Mouse (Mus musculus) stomach, embryonic 14.5 days (tissue): ENCODE results near the gene Dnase1l2. TPM values are rescaled to one million over a fixed set of nuclear protein-coding genes. Genes with fewer than 3 reads are reported as not detected.

Experiments used
- polyA plus RNA-seq: library from polyadenylated mRNA; unstranded; fragments of >200 nt; fragmentation: Nextera tagmentation; extraction: Ambion mirVana; gene quantifications from 2 replicates; pipeline ENCODE4 v1.2.1, GENCODE M21; 2014

Dnase1l2 gene
- polyA plus RNA-seq, 1 experiment from 2014 or later = 2.6 TPM

Other genes starting within 250 kb of the Dnase1l2 start
- 6.3 and 8.3 TPM in 2 replicates for gene Tbc1d24, start 237.5 kb downstream of the Dnase1l2 start, polyA plus RNA-seq
- 10.2 and 10.4 TPM in 2 replicates for gene Ntn3, start 233.6 kb downstream of the Dnase1l2 start, polyA plus RNA-seq
- gene Tedc2, start 222.3 kb downstream of the Dnase1l2 start, polyA plus RNA-seq = 11.9 and 12.3 TPM in 2 replicates
- 57.6 and 67.1 TPM in 2 replicates for gene Ccnf, start 191.6 kb downstream of the Dnase1l2 start, polyA plus RNA-seq
- gene Abca17, start 92.0 kb downstream of the Dnase1l2 start, polyA plus RNA-seq = not detected in 2 replicates
- 16.3 and 16.4 TPM in 2 replicates for gene Abca3, start 91.2 kb downstream of the Dnase1l2 start, polyA plus RNA-seq
- 254 and 265 TPM in 2 replicates for gene Rnps1, start 28.5 kb downstream of the Dnase1l2 start, polyA plus RNA-seq
- 98.1 and 112 TPM in 2 replicates for gene Eci1, start 16.5 kb downstream of the Dnase1l2 start, polyA plus RNA-seq
- gene E4f1, start 27.2 kb upstream of the Dnase1l2 start, polyA plus RNA-seq = 25.1 and 28.5 TPM in 2 replicates
- 51.7 and 57.0 TPM in 2 replicates for gene Pgp, start 27.3 kb upstream of the Dnase1l2 start, polyA plus RNA-seq
- 0.56 TPM in 1 of 2 replicates, not detected in the other for gene Bricd5, start 30.8 kb upstream of the Dnase1l2 start, polyA plus RNA-seq
- 39.7 and 46.2 TPM in 2 replicates for gene Mlst8, start 36.0 kb upstream of the Dnase1l2 start, polyA plus RNA-seq
- gene Caskin1, start 45.5 kb upstream of the Dnase1l2 start, polyA plus RNA-seq = 2.7 and 3.8 TPM in 2 replicates
- 87.6 and 97.3 TPM in 2 replicates for gene Traf7, start 84.8 kb upstream of the Dnase1l2 start, polyA plus RNA-seq
- 3.0 and 3.2 TPM in 2 replicates for gene Rab26, start 91.1 kb upstream of the Dnase1l2 start, polyA plus RNA-seq
- 27.3 and 35.9 TPM in 2 replicates for gene Pkd1, start 106.7 kb upstream of the Dnase1l2 start, polyA plus RNA-seq
- gene Tsc2, start 189.5 kb upstream of the Dnase1l2 start, polyA plus RNA-seq = 57.1 and 57.7 TPM in 2 replicates
- 18.1 and 19.6 TPM in 2 replicates for gene Nthl1, start 189.6 kb upstream of the Dnase1l2 start, polyA plus RNA-seq
- gene Slc9a3r2, start 207.2 kb upstream of the Dnase1l2 start, polyA plus RNA-seq = 44.9 and 47.7 TPM in 2 replicates
- gene Npw, start 215.4 kb upstream of the Dnase1l2 start, polyA plus RNA-seq = 0.42 and 0.90 TPM in 2 replicates
- 24.8 and 26.5 TPM in 2 replicates for gene Zfp598, start 226.6 kb upstream of the Dnase1l2 start, polyA plus RNA-seq
- gene Syngr3, start 246.8 kb upstream of the Dnase1l2 start, polyA plus RNA-seq = 5.6 and 6.3 TPM in 2 replicates